Mouse (Mus musculus) thymus, postnatal 10 days (tissue): Measurements from ENCODE around the gene Arid4a.
A peak's percentile ranks its signal among the peaks of the same experiment; 100 is the strongest.
"Not testable (repeated sequence)": the region's sequence is repeated elsewhere in the genome, so short reads cannot be mapped to it uniquely, and the experiment has no call there.

Source experiments
- DNase-seq, 2 experiments: peaks; one replicate each; pipeline ENCODE4 v3.0.0; 2021; ENCODE audit warnings: low spot score in 2 of 2

Gene Arid4a

DNA sequence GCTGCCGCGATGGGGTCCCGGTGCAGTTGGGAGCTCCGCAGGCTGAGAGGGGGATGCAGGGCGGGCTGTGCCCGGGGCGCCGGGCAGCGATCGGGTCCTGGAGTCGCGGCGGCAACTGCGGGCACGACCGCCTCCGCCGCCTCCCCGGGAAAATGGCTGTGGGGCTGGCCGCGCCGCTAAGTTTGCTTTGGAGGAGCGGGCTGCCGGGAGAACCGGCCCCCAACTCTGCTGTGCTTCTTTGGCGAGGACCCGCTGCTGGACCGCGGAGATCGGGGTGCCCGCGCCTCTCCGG, 367 bp downstream of the Arid4a start:
- DNase-seq, result no peak

DNA sequence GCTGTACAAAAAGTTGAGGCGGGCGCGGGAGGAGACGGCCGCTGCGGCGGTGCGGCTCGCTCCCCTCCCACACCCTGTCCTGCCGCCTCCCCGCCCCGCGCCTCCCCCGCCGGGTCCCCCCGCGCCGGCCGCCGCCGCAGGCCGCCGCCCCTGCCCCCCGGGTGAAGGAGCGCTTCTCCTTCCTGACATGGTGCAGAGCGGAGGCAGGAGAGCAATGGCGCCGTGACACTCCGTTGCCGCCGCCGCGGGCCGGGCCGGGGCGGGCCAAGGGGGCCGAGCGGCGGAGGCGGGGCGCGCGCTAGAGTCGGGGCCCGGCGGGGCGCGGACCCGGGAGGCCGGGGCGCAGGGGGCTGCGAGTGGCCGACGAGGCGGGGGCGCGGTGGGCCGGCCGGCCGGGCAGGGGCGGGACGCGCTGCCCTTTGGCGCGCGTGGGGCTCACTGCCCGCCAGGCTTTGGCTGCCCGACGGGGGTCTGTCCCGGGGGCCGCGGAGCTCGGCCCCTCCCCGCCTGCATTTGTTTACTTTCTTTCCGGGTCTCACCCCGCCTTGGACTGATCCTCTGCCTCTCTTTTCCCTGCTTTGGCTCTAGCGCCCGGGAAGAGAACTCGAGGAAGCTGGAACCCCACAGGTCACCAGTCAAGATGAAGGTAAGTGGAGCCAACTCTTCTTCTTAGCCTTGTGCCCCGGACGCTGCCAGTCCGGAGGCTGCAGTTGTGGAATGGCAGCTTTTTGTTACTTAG, 882 bp downstream of the Arid4a start:
- peak; percentile 15 to 56 for DNase-seq

DNA sequence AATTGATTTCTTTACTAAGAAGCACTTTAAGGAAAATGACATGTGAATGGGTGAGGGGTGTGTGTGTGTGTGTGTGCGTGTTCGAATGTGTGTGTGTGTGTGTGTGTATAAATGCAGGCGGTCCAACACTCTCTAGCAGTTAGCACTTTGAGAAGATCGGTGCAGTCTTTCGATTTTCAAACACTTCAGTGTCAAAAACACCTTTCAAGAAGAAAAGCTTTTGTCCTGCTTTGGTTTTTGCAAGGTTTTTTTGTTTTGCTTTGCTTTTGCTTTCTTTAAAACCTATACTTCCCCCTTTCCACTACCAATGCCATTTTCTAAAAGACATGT, 1.4 kb downstream of the Arid4a start:
- no peak for DNase-seq

DNA sequence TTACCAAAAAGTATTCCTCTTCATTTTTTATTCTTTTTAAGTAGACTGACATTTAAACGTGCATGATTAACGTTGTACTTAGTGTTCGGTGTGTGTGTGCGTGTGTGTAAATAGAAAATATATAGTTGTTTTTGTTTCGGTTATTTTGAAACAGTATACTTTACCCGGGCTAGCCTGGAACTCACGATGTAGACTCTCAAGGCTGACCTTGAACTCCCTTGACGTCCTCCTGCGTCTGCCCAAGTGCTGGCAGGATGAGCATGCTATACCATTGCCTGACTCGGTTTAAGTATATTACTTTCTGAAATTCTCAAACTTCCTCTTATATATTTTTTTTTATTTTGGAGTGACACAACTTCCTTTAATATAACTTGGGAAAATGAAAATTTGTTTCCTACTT, 2.0 kb downstream of the Arid4a start:
- DNase-seq, result no peak

DNA sequence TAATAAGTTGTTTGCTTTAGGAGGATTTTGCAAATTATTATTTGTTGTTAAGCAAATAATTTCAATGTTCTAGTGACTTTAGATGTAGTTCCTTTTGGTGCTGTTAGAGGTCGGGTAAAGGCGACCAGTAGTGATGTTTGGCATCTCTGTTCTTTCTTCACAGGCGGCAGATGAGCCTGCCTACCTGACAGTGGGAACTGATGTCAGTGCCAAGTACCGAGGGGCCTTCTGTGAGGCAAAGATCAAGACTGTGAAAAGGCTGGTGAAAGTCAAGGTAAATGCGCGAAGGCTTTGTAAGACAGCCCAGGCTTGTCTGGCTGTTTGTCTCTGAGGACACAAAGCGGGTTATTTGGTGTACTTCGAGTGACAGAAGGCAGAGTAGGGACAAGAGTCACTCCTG, 3.4 kb downstream of the Arid4a start:
- DNase-seq, result no peak

DNA sequence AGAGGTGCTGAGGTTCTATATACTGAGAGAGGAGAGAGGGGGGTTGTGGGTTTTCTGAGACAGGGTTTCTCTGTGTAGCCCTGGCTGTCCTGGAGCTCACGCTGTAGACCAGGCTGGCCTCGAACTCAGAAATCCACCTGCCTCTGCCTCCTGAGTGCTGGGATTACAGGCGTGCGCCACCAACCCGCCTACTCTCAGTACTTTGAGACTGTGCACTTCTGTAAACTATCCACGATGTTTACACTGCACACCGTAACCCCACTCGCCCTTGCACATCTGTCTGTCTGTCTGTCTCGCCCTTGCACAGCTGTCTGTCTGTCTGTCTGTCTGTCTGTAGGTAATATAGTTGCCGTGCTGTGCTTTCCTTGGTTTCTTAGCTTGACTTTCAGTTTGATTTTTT, 8.6 kb downstream of the Arid4a start:
- DNase-seq, result no peak

DNA sequence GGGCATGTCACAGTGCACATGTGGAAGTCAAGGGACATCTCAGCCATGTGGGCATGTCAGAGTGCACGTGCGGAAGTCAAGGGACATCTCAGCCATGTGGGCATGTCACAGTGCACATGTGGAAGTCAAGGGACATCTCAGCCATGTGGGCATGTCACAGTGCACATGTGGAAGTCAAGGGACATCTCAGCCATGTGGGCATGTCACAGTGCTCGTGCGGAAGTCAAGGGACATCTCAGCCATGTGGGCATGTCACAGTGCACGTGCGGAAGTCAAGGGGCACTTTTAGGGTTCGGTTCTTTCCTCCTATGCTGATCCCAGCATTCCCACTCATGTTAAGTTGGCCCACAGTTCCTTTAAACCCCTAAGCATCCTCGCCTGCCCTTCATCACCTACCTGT, 12.5 kb downstream of the Arid4a start:
- DNase-seq, result not testable (repeated sequence)

DNA sequence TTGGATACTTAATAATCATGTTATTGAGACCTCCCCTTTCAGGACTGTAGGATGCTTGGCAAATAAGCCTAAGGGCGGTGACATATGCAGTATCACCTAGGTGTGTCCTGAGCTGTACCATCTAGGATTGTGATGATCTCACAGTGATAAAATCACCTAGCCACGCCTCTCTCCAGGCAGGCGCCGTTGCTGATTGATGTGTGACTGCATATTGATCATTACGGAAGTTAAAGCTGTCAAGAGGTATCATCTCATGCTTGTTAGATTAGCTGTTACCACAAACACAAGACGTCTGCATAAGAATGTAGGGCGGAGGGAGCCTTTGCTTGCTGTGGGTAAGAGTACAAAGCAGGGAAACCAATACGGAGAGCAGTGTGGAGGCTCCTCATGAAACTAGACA, 14.5 kb downstream of the Arid4a start:
- no peak for DNase-seq

DNA sequence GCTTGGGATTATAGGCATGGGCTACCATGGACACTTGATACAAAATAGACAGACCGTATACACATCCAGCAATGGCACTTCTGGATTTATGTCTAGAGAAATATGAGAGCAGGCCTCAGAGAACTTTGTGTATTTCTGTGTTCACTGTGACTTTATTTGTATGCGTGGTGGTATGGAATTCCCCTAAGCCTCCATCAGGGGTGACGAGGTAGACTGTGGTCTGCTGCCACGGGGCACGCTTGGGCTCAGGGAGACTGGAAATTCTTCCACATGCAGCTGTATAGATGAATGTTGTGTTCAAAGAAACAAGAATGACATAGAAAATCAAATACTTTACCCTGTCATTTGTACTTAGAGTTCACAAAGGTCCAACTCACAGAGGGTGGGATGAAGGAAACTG, 14.9 kb downstream of the Arid4a start:
- no peak for DNase-seq

DNA sequence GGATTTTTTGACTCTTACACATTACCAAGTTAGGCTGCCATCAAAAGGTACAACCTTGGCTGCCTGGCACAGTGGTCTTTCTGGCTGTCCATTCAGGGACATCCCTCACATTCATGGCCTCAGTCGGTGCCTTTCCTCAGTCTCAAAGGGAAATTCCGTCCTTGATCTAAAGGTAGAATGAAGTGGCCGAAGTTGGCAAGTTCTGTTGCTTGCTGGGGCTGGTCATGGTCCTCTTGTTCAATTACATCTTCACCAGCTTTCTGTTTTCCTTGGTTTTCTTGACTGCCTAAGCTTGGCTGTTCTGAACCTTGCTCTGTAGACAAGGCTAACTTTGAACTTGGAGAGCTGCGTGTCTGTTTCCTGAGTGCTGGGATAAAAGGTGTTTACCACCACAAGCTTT, 20.0 kb downstream of the Arid4a start:
- no peak for DNase-seq

DNA sequence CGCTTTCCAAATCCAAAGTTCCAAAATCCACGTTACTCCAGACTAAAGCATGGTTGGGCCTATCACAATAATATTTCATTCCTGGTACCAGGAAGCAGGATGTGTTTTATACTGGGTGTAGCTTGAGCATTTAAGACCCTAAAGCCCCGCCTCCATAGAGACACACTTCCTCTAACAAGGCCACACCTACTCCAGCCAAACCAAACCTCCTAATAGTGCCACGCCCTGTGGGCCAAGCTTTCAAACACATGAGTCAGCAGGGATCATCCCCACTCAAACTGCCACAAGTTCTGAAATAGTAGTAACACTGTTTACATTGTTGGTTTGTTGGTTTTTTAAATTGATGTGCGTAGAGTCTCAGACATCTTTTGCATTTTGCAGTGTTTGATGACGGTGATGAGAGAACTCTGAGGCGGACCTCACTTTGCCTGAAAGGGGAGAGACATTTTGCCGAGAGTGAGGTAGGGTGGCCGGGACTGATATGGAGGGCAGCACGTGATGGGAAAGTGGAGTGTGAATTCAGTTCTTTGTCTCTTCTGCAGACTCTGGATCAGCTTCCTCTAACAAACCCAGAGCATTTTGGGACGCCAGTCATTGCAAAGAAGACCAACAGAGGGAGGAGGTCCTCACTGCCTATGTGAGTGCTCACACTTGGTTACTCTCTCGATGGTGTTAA, 21.1 kb downstream of the Arid4a start:
- DNase-seq, result no peak

DNA sequence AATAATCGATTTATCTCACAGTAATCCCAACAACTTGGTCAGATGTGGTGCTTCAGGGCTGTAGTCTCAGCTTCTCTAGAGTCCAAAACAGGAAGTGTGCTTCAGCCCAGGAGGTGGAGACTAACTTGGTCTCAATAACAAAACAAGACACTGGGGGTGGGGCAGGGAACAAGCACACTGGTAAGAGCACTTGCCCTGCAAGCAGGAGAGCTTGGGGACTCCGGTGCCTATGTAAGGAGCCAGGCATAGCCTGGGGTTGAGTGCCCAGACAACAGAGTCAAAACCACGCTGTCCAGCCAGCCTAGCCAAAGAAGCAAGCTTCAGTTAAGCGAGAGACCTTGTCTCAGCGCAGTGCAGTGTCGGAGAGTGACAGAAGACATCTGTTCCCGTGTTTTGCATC, 24.7 kb downstream of the Arid4a start:
- peak in 1 of 2 experiments; percentile 29 for DNase-seq

DNA sequence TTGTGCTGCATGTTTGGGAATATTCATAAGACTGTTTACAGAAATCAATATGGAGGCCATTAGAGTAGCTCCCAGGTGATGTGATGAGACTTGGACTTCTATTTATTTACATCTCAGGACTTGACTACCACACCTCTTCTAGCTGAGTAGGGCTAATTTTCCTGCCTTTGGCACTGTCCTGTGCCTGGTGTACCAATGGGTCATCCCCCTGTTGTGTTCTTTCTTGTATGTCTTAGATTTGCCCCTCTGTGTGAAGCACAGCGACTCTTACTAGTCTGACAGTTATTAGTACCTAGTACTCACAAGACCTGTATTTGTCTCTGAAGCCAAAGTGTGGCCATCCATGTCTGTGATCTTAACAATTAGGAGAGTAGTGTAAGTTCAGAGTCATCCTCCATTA, 26.7 kb downstream of the Arid4a start:
- DNase-seq, result no peak

DNA sequence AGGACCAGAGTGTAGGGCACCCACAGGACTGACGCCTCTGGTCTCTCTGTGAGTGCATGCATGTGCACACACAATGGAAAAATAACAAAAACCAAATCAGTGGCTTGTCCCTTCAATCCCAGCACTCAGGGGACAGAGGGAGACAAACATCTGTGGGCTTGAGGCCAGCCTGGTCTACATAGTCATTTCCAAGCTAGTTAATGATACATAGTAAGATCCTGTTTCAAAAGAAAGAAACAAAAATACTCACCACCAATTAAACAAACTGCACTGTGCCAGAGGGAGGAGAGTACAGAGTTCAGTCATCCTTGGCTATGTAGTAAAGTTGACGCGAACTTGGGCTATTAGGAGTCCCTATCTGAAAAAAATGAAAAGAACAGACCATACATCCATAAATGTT, 27.8 kb downstream of the Arid4a start:
- no peak for DNase-seq

DNA sequence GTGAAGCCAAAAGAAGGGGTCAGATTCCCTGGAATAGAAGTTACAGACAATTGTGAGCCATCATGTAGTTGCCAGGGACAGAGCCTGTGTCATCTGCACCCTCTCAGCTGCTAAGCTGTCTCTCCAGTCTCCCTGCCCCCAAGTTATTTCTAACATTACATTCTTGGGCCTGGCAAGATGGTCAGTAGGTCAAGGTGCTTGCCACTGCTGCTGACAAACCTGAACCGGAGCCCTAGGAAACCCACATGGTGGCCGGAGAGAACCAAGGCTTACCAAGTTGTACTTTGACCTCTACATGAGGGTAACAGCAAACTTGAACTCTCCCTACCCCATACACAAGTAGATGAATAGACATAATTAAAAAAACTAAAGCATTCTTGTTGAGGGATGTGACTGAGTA, 28.7 kb downstream of the Arid4a start:
- DNase-seq, result no peak

DNA sequence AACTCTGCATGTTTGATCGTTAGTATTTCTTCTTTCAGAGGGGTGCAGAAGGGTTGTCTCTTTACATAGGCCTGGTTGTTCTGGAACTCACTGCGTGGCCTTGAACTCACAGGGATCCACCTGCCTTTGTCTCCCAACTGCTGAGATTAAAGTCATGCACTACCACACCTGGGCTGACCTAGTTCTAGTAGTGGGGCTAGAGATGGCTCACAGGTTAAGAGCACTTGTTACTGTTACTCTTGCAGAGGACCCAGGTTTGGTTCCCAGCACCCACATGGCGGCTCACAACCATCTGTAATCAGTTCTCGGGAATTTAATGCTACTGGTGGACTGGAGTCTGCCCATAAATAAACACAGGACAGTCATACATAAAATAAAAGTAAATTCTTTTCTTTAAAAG, 30.7 kb downstream of the Arid4a start:
- DNase-seq, result no peak

DNA sequence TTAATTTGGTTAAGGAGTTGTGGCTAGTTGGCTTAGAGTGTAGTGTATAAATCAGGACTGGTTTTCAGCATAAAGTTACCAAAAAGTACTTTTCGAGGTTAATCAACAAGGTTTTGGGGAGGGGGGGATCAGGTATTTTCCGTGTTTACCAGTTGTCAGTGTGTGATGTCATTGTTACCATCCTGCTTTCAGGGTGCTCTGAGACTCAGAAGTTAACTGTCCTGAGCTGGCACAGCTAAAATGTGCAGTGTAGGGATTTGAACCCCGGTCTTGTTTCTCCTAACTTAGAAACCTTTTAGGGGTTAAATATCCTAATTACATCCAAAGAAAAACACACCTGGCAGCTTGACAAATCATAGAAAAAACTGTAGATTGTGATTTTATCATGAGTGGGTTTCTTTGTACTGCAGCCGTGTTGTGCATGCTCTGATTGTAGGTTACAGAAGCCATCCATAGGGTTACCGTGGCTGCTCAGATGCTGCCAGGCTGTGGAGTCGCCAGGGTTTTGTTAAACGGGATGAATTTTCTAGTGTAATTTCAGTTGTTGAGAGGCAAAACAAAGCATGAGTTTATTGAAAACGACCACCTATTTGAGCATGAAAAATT, 31.8 kb downstream of the Arid4a start:
- DNase-seq, result no peak

DNA sequence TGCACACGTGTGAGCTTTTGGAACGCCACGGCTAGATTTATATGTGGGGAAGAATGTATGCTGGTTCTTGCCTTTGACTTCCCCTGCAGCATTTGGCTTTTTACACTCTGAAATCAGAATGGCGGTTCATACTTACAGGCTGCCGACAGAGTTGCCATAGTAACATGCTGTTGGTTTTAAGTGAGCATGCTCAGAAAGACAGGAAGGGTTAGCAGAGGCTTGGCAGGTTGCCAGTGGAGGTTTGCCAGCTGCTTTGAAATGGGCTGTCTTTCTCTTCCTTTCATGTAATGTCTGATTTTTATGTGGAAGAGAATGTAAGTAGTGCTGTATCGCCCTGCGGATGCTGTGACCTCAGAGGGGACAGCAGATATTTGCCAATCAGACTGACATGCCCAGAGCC, 32.3 kb downstream of the Arid4a start:
- DNase-seq, result peak; percentile 91 to 96

DNA sequence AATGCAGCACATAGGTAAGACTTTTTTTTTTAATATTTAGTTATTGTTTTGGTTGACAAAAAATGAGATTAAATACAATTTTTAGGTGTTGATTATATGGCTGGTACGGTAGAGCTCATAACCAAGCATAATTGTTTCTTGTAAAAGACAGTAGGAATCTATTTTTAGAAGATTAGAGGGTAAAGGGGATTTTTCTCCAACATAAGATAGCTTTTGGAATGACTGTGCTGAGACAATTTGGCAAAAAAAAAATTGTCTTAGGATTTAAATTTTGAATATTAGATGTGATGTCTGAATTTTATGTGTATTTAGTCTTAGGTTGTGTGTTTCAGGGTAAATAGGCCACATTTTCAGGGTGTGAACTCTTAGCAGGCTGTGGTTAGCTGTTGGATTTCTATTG, 32.8 kb downstream of the Arid4a start:
- no peak for DNase-seq

DNA sequence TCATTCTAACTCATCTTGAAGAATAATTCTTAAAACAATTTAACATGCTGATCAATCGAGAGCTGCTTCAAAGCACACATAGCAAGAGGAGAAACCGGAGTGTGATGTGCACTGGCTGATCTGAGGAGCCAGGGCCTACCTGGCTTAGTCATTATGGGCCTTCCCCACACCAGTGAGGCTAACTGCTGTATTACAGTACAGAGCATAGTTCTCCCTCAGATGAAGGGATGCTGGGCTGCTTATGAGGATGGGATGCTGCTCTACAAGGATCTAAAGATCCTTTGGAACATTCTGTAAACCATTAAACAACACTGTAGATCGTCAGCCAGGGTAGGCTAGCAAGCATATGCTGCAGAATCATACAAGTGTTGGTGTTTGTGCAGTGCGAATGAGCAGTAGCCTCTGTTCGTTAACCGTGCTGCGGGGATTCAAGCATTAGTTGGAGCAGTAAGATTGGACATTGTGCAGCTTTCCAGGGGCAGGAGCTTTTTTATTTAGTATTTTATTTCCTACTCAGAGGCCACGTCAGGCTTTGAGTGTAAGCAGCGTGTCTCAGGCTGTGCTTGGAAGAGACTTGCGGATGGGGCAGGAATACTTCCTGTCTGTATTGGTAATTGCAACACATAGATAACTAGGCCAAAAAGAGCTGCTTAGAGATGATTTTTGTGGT, 33.9 kb downstream of the Arid4a start:
- no peak for DNase-seq

DNA sequence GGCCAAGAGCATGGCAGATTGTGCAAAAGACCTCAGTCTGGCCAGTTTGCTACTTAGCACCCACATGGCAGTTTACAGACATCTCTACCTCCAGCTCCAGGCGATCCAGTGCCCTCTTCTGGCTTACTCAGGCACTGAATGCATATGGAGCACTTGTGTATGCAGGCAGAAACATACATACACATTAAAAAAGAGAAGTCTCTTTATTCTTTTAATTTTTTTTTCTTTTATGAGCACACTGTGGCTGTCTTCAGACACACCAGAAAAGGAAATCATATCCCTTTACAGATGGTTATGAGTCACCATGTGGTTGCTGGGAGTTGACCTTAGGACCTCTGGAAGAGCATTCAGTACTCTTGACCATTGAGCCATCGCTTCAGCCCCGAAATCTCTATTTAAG, 35.3 kb downstream of the Arid4a start:
- DNase-seq, result peak; percentile 42 to 62

DNA sequence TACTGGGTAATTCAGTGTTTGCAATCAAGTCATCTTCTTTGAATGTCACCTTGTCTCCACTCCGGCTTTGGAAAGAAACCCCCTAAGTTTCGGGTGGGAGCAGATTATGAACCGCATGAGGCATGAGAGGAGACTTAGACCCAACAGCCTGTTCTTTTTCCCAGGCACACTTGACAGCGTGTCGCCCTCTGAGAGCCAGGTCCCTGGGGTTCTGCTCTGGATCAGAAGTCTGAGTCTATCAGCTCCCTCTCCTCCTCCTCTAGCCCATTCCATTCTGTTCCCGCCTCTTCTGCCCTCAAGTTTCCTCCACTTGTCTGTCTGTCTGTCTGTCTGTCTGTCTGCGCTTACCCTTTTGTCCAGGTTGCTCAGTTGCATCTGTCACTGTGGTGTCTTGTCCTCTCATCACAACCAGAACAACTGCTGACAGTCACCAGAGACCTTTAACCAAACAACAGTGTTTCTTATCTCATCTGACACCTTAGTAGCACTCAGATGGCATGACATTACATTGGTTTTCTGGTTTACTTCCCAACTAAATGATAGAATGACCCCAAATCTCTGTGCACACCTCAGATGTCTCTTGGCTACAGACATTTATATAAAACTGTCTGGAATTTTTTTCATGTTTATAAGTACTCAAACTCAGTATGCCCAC, 36.7 kb downstream of the Arid4a start:
- no peak for DNase-seq

DNA sequence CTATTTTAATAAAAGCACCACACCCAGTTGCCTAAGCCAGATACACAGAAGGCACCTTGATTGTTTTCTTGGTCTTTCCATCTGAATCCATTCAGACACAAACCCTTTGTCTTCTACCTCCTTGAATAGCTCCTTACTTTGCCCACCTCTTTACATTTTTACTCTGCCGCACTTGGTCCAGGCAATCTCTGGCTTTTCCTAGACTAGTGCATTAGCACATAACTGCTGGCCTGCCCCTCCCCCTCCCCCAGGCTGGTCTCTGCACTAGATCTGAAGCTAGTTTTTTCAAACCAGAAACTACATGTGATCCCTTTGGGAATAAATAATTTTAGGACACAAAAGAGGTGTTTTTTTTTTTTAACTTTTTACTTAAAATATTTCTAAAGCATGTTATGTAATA, 37.2 kb downstream of the Arid4a start:
- DNase-seq, result no peak
